Mouse (Mus musculus) WW6 (cell line): Measurements from ENCODE around the gene Klra9.
"Not testable (repeated sequence)": the region's sequence is repeated elsewhere in the genome, so short reads cannot be mapped to it uniquely, and the experiment has no call there.

Source experiments
- DNase-seq: peaks from one replicate; pipeline ENCODE4 v3.0.0-alpha.2; 2013; ENCODE audit warnings: low read depth, low spot score

The Klra9 gene

GRCm38 (mm10) chr6:130193012-130193411 is at the start of gene Klra9:
TSS of gene Klra9 (minus strand) at chr6:130193112.
- not testable (repeated sequence) for DNase-seq

- DNase-seq: no peak
Measured at GRCm38 (mm10) chr6:130237536-130237935, 44.6 kb upstream of the Klra9 start.

- DNase-seq: no peak
Measured at GRCm38 (mm10) chr6:130236635-130237034, 43.7 kb upstream of the Klra9 start.

- DNase-seq: no peak
Measured at GRCm38 (mm10) chr6:130233222-130233621, 40.3 kb upstream of the Klra9 start, which contains the start of gene Klra7. TSS of gene Klra7 (minus strand) at chr6:130233322.

- DNase-seq: not testable (repeated sequence)
Measured at GRCm38 (mm10) chr6:130197453-130197852, 4.5 kb upstream of the Klra9 start.

GRCm38 (mm10) chr6:130129798-130130197 is 63.1 kb downstream of the Klra9 start, which contains the start of gene Klra8:
TSS of gene Klra8 (minus strand) at chr6:130129898.
- DNase-seq: not testable (repeated sequence)
